Mouse (Mus musculus) ovary, postnatal 36 days (tissue): Measurements from ENCODE around the gene Exosc7.

Experiments used
- DNase-seq: peaks from one replicate; pipeline ENCODE4 v3.0.0; 2022; ENCODE audit warnings: low spot score, mixed read lengths

Gene Exosc7

DNA sequence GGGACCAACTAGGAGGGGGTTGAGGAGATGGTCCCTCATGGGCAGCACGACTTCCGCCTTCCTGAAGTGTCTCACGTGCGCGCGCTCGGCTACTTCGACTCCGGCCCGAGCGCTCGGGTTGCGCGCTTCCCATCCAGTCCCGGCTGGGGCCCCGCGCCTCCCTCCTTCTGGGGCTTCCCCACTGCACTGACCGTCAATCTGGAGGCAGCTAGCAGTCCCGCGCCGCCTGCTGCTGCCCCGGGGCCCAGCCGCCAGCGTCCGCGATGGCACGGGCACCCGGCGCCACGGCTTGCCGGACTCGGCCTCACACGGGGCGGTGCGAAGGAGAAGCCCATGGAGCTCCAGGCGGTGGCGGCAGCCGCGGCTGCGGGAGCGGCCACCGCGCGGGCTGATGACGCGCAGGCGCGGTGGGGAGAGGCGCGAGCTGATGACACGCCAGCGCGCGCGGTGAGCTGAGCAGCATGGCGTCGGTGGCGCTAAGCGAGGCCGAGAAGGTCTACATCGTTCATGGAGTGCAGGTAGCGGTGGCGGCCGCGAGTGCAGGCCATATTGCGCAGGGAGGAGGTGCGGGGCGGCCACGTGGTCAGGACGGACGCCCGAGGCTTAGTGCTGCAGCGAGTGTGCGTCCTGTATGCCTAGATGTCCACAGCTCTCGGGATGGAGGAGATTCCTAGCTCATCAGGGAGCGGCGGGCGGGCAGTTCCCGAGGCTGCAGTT, at the start of gene Exosc7, which contains the start of gene Zdhhc3:
Exosc7 (plus strand) TSS at position 411 of the 717 bp plus-strand sequence.
Zdhhc3 (minus strand) TSS at position 401 of the 717 bp plus-strand sequence.
- DNase-seq: peak; percentile 90

DNA sequence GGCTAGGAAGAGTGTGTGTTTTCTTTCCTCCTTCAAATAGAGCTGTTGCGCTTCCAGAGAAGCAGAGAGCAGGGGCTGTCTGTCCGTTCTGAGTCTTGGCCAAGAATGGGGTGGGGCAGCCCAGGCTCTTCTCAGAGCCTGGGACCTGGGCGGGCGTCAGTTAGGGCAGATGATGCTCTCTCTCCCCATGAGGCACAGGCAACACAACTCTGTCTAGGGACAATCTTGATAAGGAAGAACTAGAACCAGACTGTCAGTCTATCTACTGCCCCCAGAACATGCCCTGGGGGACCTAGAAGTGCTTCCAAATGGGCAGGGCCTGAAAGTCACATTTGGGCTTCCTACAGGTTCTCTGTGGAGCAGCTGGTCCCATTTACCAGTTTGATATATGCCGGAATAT, 33.9 kb upstream of the Exosc7 start:
- no peak for DNase-seq

DNA sequence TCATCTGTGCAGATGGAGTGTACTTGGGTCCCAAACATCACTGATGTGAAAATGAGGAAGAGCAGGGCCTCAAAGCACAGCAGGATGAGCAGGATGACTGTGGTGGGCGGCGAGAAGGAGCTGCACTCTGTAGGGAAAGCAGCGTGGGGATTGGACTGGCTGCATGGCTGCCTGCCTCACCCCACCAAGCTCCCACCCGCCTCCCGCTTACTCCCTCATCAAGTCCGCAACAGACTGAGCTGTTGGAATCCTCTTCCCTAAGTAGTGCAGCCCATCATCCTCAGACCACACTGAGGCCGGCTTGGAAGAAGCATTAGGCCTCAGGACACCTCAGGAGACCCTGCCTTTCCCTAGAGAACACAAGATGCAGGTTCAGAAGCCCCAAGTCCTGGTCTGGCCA, 32.7 kb upstream of the Exosc7 start:
- no peak for DNase-seq

- DNase-seq: no peak
Observed at GRCm38 (mm10) chr9:123080796-123081195, 32.2 kb upstream of the Exosc7 start.

- DNase-seq: no peak
Observed at GRCm38 (mm10) chr9:123085373-123085772, 27.6 kb upstream of the Exosc7 start.

- DNase-seq: no peak
Observed at GRCm38 (mm10) chr9:123087558-123087957, 25.5 kb upstream of the Exosc7 start.

DNA sequence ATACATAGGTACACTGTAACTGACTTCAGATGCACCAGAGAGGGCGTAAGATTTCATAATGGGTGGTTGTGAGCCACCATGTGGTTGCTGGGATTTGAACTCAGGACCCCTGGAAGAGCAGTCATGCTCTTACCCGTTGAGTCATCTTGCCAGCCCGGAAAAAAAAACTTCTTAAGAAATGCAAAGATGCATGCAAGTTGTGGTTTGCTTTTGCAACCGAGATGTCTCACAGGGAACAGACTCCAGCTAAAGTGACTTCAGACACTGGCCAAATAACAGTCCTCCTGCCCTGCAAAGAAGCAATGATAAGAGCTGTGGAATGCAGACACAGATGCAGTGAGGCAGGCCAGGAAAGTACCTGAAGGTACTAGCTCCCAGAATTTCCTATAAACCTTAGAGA, 22.2 kb upstream of the Exosc7 start:
- no peak for DNase-seq

- DNase-seq: no peak
Observed at GRCm38 (mm10) chr9:123099631-123100455, 13.2 kb upstream of the Exosc7 start.

GRCm38 (mm10) chr9:123103425-123103824, 9.6 kb upstream of the Exosc7 start:
- no peak for DNase-seq

DNA sequence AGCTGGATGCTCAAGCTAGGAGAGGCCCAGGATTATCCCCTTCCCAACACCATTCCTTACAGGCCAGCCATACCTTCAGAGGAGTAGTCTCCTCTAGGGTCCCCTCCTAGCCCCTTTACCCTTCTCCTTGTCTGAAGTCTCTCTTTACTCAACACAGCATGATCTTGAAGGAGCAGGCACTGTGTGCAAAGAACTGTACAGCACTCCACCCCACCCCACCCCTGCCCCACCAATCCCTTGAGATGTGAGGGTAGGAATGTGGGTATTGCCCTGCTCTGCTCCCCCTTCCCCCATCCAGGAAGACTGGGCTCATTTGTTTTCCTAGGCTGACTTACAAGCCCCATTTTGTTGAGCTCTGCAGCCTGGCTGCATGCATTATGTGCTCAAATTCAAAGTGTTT, 8.7 kb upstream of the Exosc7 start:
- DNase-seq: no peak

DNA sequence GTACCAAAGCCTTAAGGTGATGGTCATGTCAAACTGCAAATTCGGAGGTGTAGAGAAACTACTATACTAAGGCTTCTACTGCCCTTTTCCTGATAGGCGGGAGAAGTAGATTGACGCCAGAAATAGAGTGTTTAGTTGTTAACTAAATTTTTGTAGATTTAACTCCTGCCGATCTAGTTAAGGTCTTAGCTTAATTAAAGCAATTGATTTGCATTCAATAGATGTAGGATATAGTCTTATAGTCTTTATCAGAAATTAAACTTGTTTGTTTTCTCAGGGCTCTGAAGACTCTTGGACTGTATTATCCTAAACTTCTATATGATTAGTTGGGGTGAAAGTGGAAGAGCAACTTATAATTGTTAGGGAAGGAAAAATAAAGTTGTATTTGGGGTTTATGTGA, 5.8 kb upstream of the Exosc7 start:
- no peak for DNase-seq

GRCm38 (mm10) chr9:123109188-123109587, 3.8 kb upstream of the Exosc7 start:
- no peak for DNase-seq

DNA sequence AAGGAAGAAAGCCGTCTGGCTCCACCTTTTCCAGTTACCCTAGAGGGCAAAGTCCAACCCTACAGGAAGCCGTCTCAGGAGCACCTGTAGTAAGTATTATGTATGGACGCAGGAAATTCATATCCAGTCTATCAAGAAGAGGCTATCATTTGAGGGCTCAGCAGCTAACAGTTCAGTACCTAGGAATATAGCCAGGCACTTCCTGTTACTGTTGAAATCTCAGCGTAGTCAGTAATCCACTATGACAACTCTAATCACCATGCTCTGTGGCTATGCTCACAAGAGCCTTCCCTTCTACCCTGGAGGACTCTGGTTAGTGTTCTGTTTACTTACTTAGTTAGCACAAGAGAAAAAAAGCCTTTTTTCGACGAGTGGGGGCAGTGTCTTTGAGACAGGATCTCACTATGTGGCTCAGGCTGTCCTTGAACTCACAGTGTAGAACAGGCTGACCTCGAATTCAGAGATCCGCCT, 1.2 kb upstream of the Exosc7 start:
- DNase-seq: no peak

GRCm38 (mm10) chr9:123113931-123114330, 916 bp downstream of the Exosc7 start:
- no peak for DNase-seq

GRCm38 (mm10) chr9:123115566-123115965, 2.6 kb downstream of the Exosc7 start:
- DNase-seq: no peak

- no peak for DNase-seq
Observed at GRCm38 (mm10) chr9:123123017-123123416, 10.0 kb downstream of the Exosc7 start.

DNA sequence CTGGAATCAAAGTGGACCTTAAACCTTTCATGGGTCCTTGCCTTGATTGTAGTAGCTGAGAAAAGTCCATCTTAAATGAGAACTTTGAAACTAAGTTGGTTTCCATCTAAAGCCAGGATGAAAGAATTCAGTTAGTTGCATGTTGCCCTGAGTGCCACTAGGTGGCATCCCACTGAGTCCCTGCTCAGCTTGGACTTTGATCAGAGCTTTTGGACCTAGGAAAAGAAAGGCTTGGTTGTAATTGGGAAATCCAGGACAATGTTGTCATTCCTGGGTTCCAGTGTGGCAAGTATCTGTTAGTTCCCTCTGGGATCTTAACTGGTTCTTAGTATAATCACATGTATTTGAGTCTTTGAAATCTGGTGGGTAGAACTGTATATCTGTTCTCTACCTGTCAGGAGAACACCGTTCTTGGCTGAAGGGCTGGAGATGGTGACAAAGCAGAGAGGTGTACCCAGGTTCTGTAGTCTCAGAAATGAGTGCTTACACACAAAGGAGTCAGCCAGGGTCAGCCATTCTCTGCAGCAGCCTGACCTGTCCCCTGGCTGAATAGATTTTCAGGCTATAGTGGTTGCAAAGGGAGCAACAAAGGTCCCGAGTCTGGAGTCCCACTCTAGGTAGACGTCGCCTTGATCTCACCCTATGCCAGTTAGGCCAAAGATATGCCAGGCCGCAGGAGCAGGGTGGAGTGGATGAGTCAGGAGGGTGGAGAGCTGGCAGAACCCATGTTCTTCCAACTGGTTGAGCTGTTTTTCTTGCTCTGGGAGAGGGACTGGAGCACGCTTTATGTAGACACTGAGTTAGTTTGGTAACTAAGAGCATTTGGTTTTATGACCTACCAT, 10.8 kb downstream of the Exosc7 start:
- no peak for DNase-seq

- no peak for DNase-seq
Observed at GRCm38 (mm10) chr9:123124413-123124981, 11.5 kb downstream of the Exosc7 start.

GRCm38 (mm10) chr9:123127663-123128062, 14.6 kb downstream of the Exosc7 start:
- DNase-seq: no peak

DNA sequence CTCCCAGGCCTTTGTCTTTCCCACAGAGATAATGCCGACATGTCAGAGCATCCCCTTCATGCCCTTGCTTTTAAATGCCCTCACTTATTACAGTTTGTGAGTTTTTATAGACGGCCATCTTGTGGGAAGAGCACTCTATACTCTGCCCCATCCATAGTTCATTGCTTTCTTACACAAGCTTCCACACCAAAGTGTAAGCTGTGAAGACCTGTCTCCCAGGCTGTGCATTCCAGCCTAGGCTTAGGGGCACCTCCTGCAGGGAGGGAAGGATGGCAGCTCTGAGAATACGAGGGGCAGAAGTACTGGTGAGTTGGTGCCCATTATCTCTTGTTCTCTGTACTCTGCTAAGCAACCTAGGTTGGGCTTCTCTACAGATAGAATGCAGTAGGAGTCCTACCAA, 20.0 kb downstream of the Exosc7 start:
- no peak for DNase-seq

- no peak for DNase-seq
Observed at GRCm38 (mm10) chr9:123136953-123137682, 24.1 kb downstream of the Exosc7 start.
